Mouse (Mus musculus) right cerebral cortex, adult 2 months (tissue): ENCODE measurements around the gene Matn1.

ENCODE experiments used
- DNase-seq, 2 experiments: peaks; one replicate each; pipeline ENCODE4 v3.0.0; 2021 to 2022; ENCODE audit warnings: low spot score in 2 of 2

Matn1 gene

DNA sequence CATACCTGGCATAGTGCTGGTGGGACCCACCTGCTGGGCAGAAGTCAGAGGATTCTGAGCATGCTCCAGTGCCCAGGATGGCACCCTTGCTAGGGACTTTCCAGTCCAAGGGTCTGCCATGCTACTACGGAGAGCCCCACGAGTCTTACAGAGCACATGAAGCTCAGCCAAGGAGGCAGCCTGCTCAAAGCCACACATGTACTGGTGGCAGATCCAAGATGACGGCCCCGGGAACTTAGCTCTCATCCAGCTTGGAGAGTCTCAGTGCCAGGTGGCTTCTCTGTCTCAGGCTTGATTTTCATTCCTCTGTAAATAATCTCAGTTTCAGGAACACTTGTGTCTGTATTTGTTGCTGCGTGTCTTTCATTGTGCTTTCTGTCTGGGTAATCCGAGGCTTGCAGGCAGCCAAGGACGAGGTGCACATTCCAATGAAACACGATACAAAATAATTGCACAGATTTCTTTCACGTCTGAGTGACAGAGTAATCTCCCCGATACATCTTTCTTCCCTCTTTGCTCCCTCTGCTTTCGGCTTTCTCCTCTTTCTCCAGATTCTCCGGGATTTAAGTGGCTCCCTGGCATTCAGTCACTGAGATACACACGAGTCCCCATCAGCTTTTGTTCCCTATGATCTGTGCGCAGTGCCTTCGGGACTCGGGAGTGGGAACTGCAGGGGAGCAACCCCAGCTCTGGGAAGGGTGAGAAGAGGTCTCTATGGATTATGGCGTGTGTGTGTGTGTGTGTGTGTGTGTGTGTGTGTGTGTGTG is 40.4 kb downstream of the Matn1 start:
- no peak for DNase-seq

DNA sequence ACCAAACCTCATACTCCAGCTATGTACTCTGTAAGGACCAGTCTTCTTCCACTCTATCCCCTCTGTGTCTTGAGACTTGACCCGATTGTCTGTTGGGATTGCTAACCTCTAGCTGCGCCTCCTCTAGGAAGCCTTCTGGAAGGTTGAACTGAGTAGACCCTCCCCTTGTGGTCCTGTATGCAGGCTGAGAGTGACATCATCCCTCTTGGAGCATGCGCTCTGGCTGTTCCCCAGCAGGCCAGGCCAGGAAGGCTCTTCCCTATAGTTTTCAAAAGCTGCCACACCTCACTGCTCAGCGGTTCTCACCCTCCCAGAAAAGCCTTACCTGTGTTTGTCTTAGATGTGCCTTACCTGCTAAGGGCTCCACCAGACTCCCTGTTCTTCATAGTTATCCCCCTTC is 42.9 kb downstream of the Matn1 start:
- DNase-seq, result no peak

- DNase-seq, result no peak
Observed at GRCm38 (mm10) chr4:130988219-130988839, 44.1 kb downstream of the Matn1 start.

- DNase-seq, result no peak
Observed at GRCm38 (mm10) chr4:130989146-130989545, 45.0 kb downstream of the Matn1 start.

- no peak for DNase-seq
Observed at GRCm38 (mm10) chr4:130990966-130991365, 46.8 kb downstream of the Matn1 start.

- no peak for DNase-seq
Observed at GRCm38 (mm10) chr4:130994556-130994955, 50.4 kb downstream of the Matn1 start.

- DNase-seq, result no peak
Observed at GRCm38 (mm10) chr4:130999744-131000527, 55.8 kb downstream of the Matn1 start.

DNA sequence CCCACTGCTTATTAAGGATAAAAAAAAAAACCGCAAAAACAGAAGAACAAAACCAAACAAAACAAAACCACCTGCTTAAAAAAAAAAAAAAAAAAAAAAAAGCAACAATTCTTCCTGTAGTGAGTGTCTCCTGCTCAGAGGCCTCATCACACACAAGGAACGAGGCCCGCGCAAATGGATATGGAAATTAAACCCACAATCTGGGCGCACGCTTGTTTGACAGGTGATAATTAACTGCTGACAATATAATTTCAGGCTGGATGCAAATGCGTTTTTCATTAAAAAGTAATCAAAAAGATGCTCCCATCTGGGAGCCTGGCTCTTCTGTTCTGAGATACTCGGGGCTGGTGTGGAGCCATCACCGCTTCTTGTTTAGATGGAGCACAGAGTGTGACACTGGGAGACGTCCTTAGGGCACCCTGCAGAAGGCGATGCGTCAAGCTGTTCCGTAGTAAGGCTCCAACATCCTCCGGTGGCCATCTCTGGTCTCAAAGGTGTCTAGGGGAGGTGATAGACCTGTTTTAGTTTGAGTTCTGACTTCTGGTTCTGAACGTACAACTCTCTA is 56.5 kb downstream of the Matn1 start:
- no peak for DNase-seq
